Mouse (Mus musculus) frontal cortex, postnatal 25 days (tissue): Measurements from ENCODE around the gene Cdkl2.

Experiments used
- DNase-seq, 2 experiments: peaks; one replicate each; pipeline ENCODE4 v3.0.0; 2022; ENCODE audit warnings: low spot score in 2 of 2

The Cdkl2 gene

GRCm38 (mm10) chr5:91993061-91993460 is 50.6 kb downstream of the Cdkl2 start:
- no peak for DNase-seq

- no peak for DNase-seq
Measured at GRCm38 (mm10) chr5:91991191-91991937, 52.3 kb downstream of the Cdkl2 start.

- no peak for DNase-seq
Measured at GRCm38 (mm10) chr5:91989261-91989660, 54.4 kb downstream of the Cdkl2 start.

GRCm38 (mm10) chr5:91987799-91988198 is 55.9 kb downstream of the Cdkl2 start:
- no peak for DNase-seq

- DNase-seq: no peak
Measured at GRCm38 (mm10) chr5:91987236-91987635, 56.4 kb downstream of the Cdkl2 start, which contains the start of gene Odaph. Odaph (plus strand) TSS chr5:91987475.

- DNase-seq: no peak
Measured at GRCm38 (mm10) chr5:91985721-91986120, 58.0 kb downstream of the Cdkl2 start.

- no peak for DNase-seq
Measured at GRCm38 (mm10) chr5:91983490-91983889, 60.2 kb downstream of the Cdkl2 start.

GRCm38 (mm10) chr5:91981176-91981840 is 62.4 kb downstream of the Cdkl2 start:
- DNase-seq: no peak

GRCm38 (mm10) chr5:91977397-91977770 is 66.3 kb downstream of the Cdkl2 start:
- no peak for DNase-seq

- no peak for DNase-seq
Measured at GRCm38 (mm10) chr5:91976566-91977396, 66.9 kb downstream of the Cdkl2 start.

GRCm38 (mm10) chr5:91975758-91976157 is 67.9 kb downstream of the Cdkl2 start:
- DNase-seq: no peak

GRCm38 (mm10) chr5:91974002-91974401 is 69.7 kb downstream of the Cdkl2 start:
- no peak for DNase-seq

- DNase-seq: no peak
Measured at GRCm38 (mm10) chr5:91972046-91972445, 71.6 kb downstream of the Cdkl2 start.

- DNase-seq: peak; percentile 76 to 86
Measured at GRCm38 (mm10) chr5:91962639-91963440, 80.8 kb downstream of the Cdkl2 start, which contains the start of gene Rchy1. Rchy1 (minus strand) TSS chr5:91963068.

- no peak for DNase-seq
Measured at GRCm38 (mm10) chr5:91962259-91962638, 81.4 kb downstream of the Cdkl2 start.

- DNase-seq: no peak
Measured at GRCm38 (mm10) chr5:91961370-91961769, 82.3 kb downstream of the Cdkl2 start.

- no peak for DNase-seq
Measured at GRCm38 (mm10) chr5:91960606-91961254, 83.0 kb downstream of the Cdkl2 start.

- DNase-seq: no peak
Measured at GRCm38 (mm10) chr5:91959986-91960385, 83.7 kb downstream of the Cdkl2 start.

GRCm38 (mm10) chr5:91959096-91959495 is 84.6 kb downstream of the Cdkl2 start:
- no peak for DNase-seq

GRCm38 (mm10) chr5:91956991-91957760 is 86.5 kb downstream of the Cdkl2 start:
- no peak for DNase-seq
